Mouse (Mus musculus): Measurements from ENCODE around the gene Ebpl.

DNA sequence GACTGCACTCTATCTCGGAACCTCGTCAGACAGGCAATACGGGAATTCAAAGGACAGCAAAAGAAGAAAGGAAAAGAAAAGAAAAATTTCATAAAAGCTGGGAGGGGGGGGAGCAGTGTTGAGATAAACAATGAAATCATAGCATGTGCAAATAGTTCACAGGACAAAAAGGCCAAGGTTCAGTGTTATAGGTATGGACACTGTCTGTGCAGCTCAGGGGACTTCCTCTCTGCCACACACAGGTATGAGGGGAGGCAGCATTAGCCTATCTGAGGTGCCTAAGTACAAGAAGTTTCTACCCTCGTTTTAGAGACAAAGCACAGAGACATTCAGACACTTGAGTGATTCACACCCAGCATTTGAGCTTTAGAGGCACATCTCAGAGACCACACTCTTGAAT lies 39.0 kb downstream of the Ebpl start:
- TF ChIP-seq CTCF (IDR thresholded peaks at IDR 0.05; ENCODE audit: low read depth, low read length) (no peak), POLR2A (IDR thresholded peaks at IDR 0.05; ENCODE audit: extremely low read depth, insufficient read depth, low read length) (no peak)

Measured in liver, adult 2 months (tissue).